Mouse (Mus musculus): Measurements from ENCODE around the gene U2surp.

DNA sequence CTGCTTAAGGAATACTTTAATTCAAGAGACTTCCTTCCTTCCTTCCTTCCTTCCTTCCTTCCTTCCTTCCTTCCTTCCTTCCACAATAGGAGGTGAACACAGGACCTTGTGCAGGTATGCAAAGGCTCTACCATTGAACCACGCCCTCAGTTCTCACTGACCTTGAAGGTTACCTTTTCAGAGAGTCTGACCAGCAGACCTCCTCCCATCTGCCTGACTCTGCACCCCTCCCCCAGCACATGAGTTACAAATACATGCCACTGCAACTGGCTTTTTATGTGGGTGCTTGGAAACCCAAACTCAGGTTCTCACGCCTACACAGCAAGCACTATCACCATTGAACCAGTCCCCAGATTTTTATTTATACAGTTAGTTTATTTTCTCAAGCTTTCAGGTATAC, 10.8 kb upstream of the U2surp start:
- TF ChIP-seq CTCF (IDR thresholded peaks at IDR 0.05; ENCODE audit: borderline replicate concordance, control insufficient read depth, extremely low read depth, insufficient read depth, low read length, poor library complexity), result no peak
- TF ChIP-seq POLR2A (IDR thresholded peaks at IDR 0.05; ENCODE audit: control insufficient read depth, extremely low read depth, insufficient read depth, low read length, poor library complexity), result no peak

Data from thymus, adult 2 months (tissue).